Mouse (Mus musculus) forebrain, embryonic 16.5 days (tissue): Measurements from ENCODE around the gene Nms. TPM values are rescaled to one million over a fixed set of nuclear protein-coding genes. Genes with fewer than 3 reads are reported as not detected.

Experiments used
- ATAC-seq: fragments of 200-750 bp; cut with Nextera tagmentation; 2 replicates; pipeline ENCODE4 v1.8.0; 2017; ENCODE audit warnings: mild to moderate bottlenecking, moderate library complexity
- H3K27ac ChIP-seq: fragments of 300-500 bp; sonication (generic); 2 replicates; pipeline ENCODE4 v1.5.1; 2014; ENCODE audit warnings: low read length, control low read depth
- H3K27me3 ChIP-seq: fragments of 300-500 bp; sonication (generic); replicated peaks from 2 replicates; pipeline ENCODE4 v1.6.1; 2014; ENCODE audit warnings: low read length; ENCODE audit not compliant: control insufficient read depth, insufficient read depth
- H3K36me3 ChIP-seq: fragments of 300-500 bp; sonication (generic); 2 replicates; pipeline ENCODE4 v1.6.1; 2014; ENCODE audit not compliant: control insufficient read depth, insufficient read depth
- H3K4me1 ChIP-seq: fragments of 300-500 bp; sonication (generic); replicated peaks from 2 replicates; pipeline ENCODE4 v1.6.1; 2014; ENCODE audit warnings: low read length; ENCODE audit not compliant: control insufficient read depth, insufficient read depth
- H3K4me2 ChIP-seq: fragments of 300-500 bp; sonication (generic); 2 replicates; pipeline ENCODE4 v1.6.1; 2014; ENCODE audit warnings: mild to moderate bottlenecking, low read length, control low read depth
- H3K4me3 ChIP-seq: fragments of 300-500 bp; sonication (generic); replicated peaks from 2 replicates; pipeline ENCODE4 v1.5.1; 2014; ENCODE audit warnings: mild to moderate bottlenecking, low read length, control low read depth
- H3K9ac ChIP-seq: fragments of 300-500 bp; sonication (generic); replicated peaks from 2 replicates; pipeline ENCODE4 v1.6.1; 2014; ENCODE audit warnings: low read depth, low read length, control low read depth
- H3K9me3 ChIP-seq: fragments of 300-500 bp; sonication (generic); 2 replicates; pipeline ENCODE4 v1.6.1; 2016; ENCODE audit warnings: low read length; ENCODE audit not compliant: control insufficient read depth
- WGBS: fragments of 180-500 bp; shearing (Covaris S2); extraction: QIAGEN DNeasy Blood & Tissue Kit; methylation state at CpG from one replicate; pipeline ENCODE4 v1.1.7; 2014; 5-methylcytosine and 5-hydroxymethylcytosine counted together
- polyA plus RNA-seq: library from polyadenylated mRNA; unstranded; fragments of >200 nt; fragmentation: Nextera tagmentation; extraction: Ambion mirVana; gene quantifications from 2 replicates; pipeline ENCODE4 v1.2.1, GENCODE M21; 2015

The Nms gene
- polyA plus RNA-seq, result 0.37 TPM in 2 replicates

DNA sequence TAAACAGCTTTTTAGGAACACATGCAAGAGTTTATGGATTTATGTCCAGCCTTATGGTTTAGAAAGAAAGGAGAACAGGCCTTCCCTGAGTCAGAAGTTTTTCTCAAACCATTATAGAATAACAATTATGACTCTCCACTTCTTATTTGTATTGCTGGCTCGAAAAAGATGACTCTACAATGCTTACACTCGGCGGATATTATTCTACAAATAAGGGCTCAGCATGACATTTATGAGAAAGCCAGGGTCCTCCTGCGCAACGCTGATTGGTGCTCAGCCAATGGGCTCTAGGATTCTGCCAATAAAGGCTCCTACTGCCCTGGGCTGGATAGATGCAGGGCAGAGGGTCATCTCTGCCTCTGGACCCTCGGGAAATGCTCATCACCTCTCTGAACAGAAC lies at the start of gene Nms:
TSS of gene Nms (plus strand) at position 301 of the 400 bp plus-strand sequence.
- Histone ChIP-seq H3K9ac (no peak within 1 kb of the TSS), H3K4me1 (no peaks in the 10 kb centered on the region), H3K4me2 (no peak within 1 kb of the TSS), H3K9me3 (no peaks in the 10 kb centered on the region), H3K36me3 (no peaks in the 10 kb centered on the region), H3K27me3 (no peaks in the 10 kb centered on the region), H3K4me3 (no peak within 1 kb of the TSS), H3K27ac (no peak within 1 kb of the TSS)
- no peak for ATAC-seq
- WGBS, result 77% methylated on average over 6 of the region's 6 CpGs

DNA sequence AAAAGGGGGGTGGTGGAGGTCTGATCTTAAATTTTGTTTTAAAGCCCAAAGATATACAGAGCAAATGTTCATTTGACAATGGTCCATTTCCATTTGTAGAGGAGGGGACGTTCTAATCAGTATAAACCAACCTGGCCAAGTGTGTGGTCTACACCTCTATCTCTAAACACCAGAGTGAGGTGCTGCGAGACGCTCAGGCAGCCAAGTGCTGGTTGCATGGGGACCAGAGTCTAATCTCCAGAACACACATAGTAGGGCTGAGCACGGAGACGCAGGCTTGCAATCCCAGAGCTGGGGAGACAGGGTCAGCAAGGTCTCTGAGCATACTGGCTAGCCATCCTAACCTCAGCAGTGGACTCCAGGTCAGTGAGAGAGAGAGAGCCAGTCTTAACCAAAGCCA lies 47.5 kb upstream of the Nms start:
- no peak overlapping the region for H3K27ac ChIP-seq
- 89% methylated on average over 5 of the region's 5 CpGs for WGBS
- no peaks in the 10 kb centered on the region for H3K36me3 ChIP-seq
- H3K4me3 ChIP-seq, result no peak overlapping the region
- no peak for ATAC-seq
- no peaks in the 10 kb centered on the region for H3K9me3 ChIP-seq
- peaks cover 16% of the 10 kb centered on the region for H3K4me1 ChIP-seq
- no peaks in the 10 kb centered on the region for H3K27me3 ChIP-seq
- no peak overlapping the region for H3K9ac ChIP-seq
- H3K4me2 ChIP-seq, result no peak overlapping the region

DNA sequence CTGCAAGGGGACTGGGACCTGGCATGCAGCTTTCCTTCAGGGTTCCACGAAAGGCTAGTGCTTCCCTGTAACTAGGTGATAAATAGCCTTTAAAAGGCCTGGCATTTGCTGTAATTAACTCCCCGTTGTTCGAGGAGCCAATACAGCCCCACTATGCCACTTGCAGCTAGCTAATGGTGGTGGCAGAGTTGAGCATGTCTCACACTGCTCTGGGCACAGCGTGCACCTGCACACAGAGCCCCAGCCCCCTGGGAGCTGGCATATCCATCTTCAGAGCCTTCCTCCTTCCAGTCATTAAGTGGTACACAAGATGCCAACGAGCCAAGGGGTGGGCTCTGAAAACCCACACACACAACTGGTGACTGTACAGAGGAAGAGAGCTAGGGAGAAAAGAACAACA lies 45.9 kb upstream of the Nms start:
- ATAC-seq, result peak; percentile 18; the same call in 1 of the 2 replicates
- no peaks in the 10 kb centered on the region for H3K9me3 ChIP-seq
- H3K36me3 ChIP-seq, result no peaks in the 10 kb centered on the region
- no peaks in the 10 kb centered on the region for H3K27me3 ChIP-seq
- H3K4me2 ChIP-seq, result no peak overlapping the region
- peaks cover 22% of the 10 kb centered on the region for H3K4me1 ChIP-seq
- no peak overlapping the region for H3K4me3 ChIP-seq
- peak overlapping the region; percentile 65 for H3K27ac ChIP-seq
- 23% methylated on average over 5 of the region's 5 CpGs for WGBS
- peak overlapping the region; percentile 22; the same call in 1 of the 2 replicates for H3K9ac ChIP-seq

DNA sequence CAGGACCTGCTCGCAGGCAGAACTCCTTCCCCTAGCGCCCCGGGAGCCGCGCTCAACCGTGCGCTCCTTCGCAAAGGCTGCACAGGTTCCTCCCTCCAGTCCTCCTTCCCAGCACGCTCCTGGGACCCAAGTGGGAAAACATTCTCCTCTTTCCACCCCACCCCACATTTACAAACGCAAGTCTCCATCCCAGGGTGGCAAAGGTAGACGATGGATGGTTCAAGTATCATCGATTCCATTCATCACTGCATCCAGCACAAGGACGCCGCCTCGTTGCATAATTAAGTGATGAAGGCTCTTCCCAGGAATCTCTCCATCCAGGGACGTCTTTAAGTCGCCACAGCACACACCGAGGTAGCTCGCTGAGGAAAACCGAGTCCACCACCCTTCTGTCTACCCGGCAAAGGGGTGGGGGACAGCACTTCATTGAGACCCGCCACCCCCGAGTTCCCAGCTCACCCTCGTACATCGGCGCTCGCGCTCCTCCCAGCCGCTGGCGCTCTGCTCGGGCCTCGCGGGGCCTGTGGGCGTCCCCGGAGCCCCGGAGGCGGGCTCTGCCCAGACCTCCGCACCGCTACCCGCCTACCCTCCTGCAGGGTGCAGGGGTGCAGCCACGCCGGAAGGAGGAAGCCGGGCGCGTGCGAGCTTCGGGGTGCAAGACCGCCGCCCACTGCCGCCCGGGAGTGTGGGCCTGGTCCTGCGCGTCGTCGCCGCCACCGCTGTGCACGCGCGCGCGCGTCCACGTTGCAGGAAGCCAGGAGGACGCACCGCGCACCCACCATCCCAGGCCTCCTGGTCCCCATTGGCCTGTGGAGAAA lies 41.3 kb upstream of the Nms start, which contains the start of gene Chst10:
TSS of gene Chst10 (minus strand) at position 731 of the 818 bp plus-strand sequence.
- H3K9ac ChIP-seq, result peak within 1 kb of the TSS; percentile 91
- peak within 1 kb of the TSS; percentile 89 for H3K27ac ChIP-seq
- H3K36me3 ChIP-seq, result no peaks in the 10 kb centered on the region
- H3K4me3 ChIP-seq, result peak within 1 kb of the TSS; percentile 80
- no peaks in the 10 kb centered on the region for H3K9me3 ChIP-seq
- peak; percentile 90 for ATAC-seq
- H3K4me2 ChIP-seq, result peak within 1 kb of the TSS; percentile 72
- peaks cover 22% of the 10 kb centered on the region for H3K4me1 ChIP-seq
- under 1% methylated on average over 63 of the region's 67 CpGs for WGBS
- no peaks in the 10 kb centered on the region for H3K27me3 ChIP-seq

DNA sequence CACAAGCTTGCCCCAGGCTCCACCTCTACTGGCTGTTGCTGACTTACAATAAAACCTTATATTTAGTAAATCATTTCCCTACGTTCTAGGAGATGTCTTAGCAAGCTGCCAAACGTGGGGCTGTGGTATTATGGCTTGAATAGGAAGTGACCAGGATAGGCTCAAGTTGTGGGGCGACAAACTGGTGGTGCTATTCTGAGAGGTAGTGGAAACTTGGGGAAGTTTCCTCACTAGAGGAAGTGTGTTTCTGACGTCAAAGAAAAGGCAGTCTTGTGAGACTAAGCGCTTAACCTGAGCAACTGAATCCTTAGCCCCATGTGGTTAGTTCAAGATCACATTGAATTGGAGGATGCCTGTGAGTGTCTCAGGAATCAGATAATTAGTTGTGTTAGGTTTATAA lies 36.4 kb upstream of the Nms start:
- Histone ChIP-seq H3K4me1 (no peaks in the 10 kb centered on the region), H3K36me3 (no peaks in the 10 kb centered on the region), H3K4me2 (no peak overlapping the region), H3K27ac (no peak overlapping the region), H3K9me3 (no peaks in the 10 kb centered on the region), H3K9ac (no peak overlapping the region), H3K4me3 (no peak overlapping the region), H3K27me3 (no peaks in the 10 kb centered on the region)
- no peak for ATAC-seq
- 62% methylated on average over 5 of the region's 5 CpGs for WGBS

DNA sequence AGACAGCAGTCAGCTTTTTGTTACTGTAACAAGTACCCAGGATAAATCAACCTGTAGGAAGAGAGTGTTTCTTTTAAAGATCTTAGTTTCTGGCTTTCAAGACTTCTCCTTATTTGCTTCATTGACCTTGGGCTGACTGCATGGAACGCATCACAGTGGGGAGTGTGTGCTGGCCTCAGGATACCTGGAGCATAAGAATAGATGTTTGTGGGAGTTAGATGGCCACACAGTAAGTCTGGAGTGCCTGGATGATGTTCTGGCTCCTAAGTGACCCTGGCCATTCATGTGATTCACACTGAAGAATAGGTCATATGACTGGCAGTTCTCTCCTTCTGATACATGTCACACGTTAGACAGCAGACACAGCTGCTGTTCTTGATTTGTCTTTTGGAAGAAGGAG lies 35.0 kb upstream of the Nms start:
- Histone ChIP-seq H3K4me1 (no peaks in the 10 kb centered on the region), H3K27ac (no peak overlapping the region), H3K9ac (no peak overlapping the region), H3K4me3 (no peak overlapping the region), H3K4me2 (no peak overlapping the region), H3K9me3 (no peaks in the 10 kb centered on the region), H3K36me3 (no peaks in the 10 kb centered on the region), H3K27me3 (no peaks in the 10 kb centered on the region)
- ATAC-seq, result no peak
- WGBS, result 65% methylated on average over 2 of the region's 2 CpGs

DNA sequence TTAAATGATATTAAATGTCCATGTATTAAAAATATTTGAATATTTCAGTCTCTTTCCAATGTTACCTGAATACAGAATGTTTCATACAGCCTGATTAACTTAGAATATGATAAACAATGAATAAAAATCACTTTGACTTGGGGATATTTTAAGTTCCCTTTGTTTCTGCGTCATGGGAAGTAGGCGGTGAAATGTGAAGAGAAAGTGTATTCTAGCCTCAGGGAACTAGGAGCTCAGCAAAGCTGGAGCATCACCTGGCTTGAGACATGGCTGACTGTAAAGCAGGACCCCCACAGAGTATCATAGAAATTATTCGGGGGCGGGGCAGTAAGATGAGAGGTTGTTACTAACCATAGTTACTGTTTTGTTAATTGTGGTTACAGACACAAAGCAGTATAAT lies 10.0 kb upstream of the Nms start:
- Histone ChIP-seq H3K4me1 (no peaks in the 10 kb centered on the region; the same call in 1 of the 2 replicates), H3K9ac (no peak overlapping the region), H3K27me3 (no peaks in the 10 kb centered on the region), H3K4me2 (no peak overlapping the region), H3K36me3 (no peaks in the 10 kb centered on the region), H3K9me3 (no peaks in the 10 kb centered on the region), H3K4me3 (no peak overlapping the region), H3K27ac (peak overlapping the region; percentile 53; the same call in 1 of the 2 replicates)
- 80% methylated on average over 4 of the region's 4 CpGs for WGBS
- no peak; the same call in 1 of the 2 replicates for ATAC-seq

DNA sequence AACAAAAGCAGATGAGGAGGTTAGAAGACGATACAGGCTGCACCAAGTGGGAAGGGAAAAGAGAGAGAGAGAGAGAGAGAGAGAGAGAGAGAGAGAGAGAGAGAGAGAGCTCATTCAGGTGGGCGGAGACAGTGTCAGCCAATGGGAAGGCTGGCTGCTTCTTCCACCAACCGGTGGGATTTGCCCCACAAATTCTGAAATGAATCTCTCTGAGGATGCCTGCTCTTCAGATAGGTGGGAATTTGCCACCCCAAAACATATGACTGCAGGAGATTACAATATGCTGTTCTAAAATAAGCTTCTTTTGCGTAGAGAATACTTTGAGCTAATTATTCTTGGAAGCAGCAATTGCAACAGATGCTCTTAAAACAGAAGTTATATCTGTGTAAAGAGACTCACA lies 9.5 kb upstream of the Nms start:
- Histone ChIP-seq H3K27me3 (no peaks in the 10 kb centered on the region), H3K36me3 (no peaks in the 10 kb centered on the region), H3K4me1 (no peaks in the 10 kb centered on the region; the same call in 1 of the 2 replicates), H3K27ac (no peak overlapping the region), H3K9me3 (no peaks in the 10 kb centered on the region), H3K4me2 (no peak overlapping the region), H3K4me3 (no peak overlapping the region), H3K9ac (no peak overlapping the region)
- 52% methylated on average over 4 of the region's 4 CpGs for WGBS
- ATAC-seq, result peak; percentile 88

DNA sequence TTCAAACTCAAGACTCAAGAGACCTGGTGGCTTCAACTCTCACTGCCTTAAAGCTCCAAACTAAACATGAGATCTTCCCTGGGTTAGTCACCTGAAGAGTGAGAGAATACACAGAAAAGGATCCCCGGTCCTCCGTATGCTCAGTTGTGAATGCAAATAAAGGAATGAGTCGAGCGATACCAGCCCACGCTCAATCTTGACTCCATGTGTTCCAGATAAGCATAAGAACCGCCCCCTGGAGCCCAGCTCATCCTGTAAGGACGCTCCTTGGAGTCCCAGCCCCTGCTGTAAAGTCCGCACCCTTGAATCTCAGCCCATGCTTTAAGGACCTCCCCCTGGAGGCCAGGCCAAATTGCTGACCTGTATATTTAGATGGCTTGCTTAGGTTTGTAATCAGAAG lies 8.2 kb upstream of the Nms start:
- Histone ChIP-seq H3K27me3 (no peaks in the 10 kb centered on the region), H3K36me3 (no peaks in the 10 kb centered on the region), H3K9ac (no peak overlapping the region), H3K9me3 (no peaks in the 10 kb centered on the region), H3K27ac (no peak overlapping the region), H3K4me1 (no peaks in the 10 kb centered on the region; the same call in 1 of the 2 replicates), H3K4me3 (no peak overlapping the region), H3K4me2 (no peak overlapping the region)
- WGBS, result 77% methylated on average over 8 of the region's 8 CpGs
- no peak for ATAC-seq
